Mouse (Mus musculus) olfactory bulb, adult 2 months (tissue): ENCODE measurements around the gene 2310007B03Rik.

ENCODE experiments used
- CTCF ChIP-seq: fragments of 200-500 bp; IDR thresholded peaks from 2 replicates; pipeline ENCODE4 v1.5.1; 2012; ENCODE audit warnings: low read depth, mild to moderate bottlenecking, low read length, moderate library complexity; ENCODE audit not compliant: insufficient read depth
- POLR2A ChIP-seq: fragments of 200-500 bp; IDR thresholded peaks from 2 replicates; pipeline ENCODE4 v1.6.1; 2012; ENCODE audit warnings: mild to moderate bottlenecking, low read depth, low read length, moderate library complexity; ENCODE audit not compliant: insufficient read depth

- TF ChIP-seq POLR2A (no peak), CTCF (no peak)
Measured at GRCm38 (mm10) chr1:93166346-93167079, 5.8 kb upstream of the 2310007B03Rik start.
